Mouse (Mus musculus) hindbrain, embryonic 14.5 days (tissue): Measurements from ENCODE around the gene Sf3b3. TPM values are rescaled to one million over a fixed set of nuclear protein-coding genes. Genes with fewer than 3 reads are reported as not detected.
"Not testable (repeated sequence)": the region's sequence is repeated elsewhere in the genome, so short reads cannot be mapped to it uniquely, and the experiment has no call there.

Experiments used
- ATAC-seq: fragments of 200-750 bp; cut with Nextera tagmentation; 2 replicates; pipeline ENCODE4 v1.8.0; 2017; ENCODE audit warnings: moderate number of reproducible peaks, mild to moderate bottlenecking, moderate TSS enrichment, moderate library complexity; ENCODE audit not compliant: low FRiP score
- DNase-seq: peaks from one replicate; pipeline ENCODE4 v3.0.0-alpha.2; 2015; ENCODE audit warnings: low spot score
- H3K27ac ChIP-seq: fragments of 300-500 bp; sonication (generic); 2 replicates; pipeline ENCODE4 v1.5.1; 2014; ENCODE audit warnings: mild to moderate bottlenecking, moderate library complexity
- H3K27me3 ChIP-seq: fragments of 300-500 bp; sonication (generic); 2 replicates; pipeline ENCODE4 v1.6.1; 2014; ENCODE audit warnings: mild to moderate bottlenecking, low read length, mixed read lengths; ENCODE audit not compliant: control insufficient read depth, insufficient read depth
- H3K36me3 ChIP-seq: fragments of 300-500 bp; sonication (generic); replicated peaks from 2 replicates; pipeline ENCODE4 v1.6.1; 2014; ENCODE audit not compliant: control insufficient read depth, insufficient read depth
- H3K4me1 ChIP-seq: fragments of 300-500 bp; sonication (generic); replicated peaks from 2 replicates; pipeline ENCODE4 v1.6.1; 2014; ENCODE audit warnings: antibody characterized with exemption, low read length, mixed read lengths; ENCODE audit not compliant: control insufficient read depth, insufficient read depth
- H3K4me2 ChIP-seq: fragments of 300-500 bp; sonication (generic); replicated peaks from 2 replicates; pipeline ENCODE4 v1.6.1; 2014; ENCODE audit warnings: mild to moderate bottlenecking, moderate library complexity
- H3K4me3 ChIP-seq: fragments of 300-500 bp; sonication (generic); replicated peaks from 2 replicates; pipeline ENCODE4 v1.5.1; 2014; ENCODE audit warnings: mild to moderate bottlenecking, low read length
- H3K9ac ChIP-seq: fragments of 300-500 bp; sonication (generic); 2 replicates; pipeline ENCODE4 v1.6.1; 2014
- H3K9me3 ChIP-seq: fragments of 300-500 bp; sonication (generic); 2 replicates; pipeline ENCODE4 v1.6.1; 2016; ENCODE audit warnings: low read length; ENCODE audit not compliant: control insufficient read depth
- WGBS: fragments of 180-500 bp; shearing (Covaris S2); extraction: QIAGEN DNeasy Blood & Tissue Kit; methylation state at CpG from one replicate; pipeline ENCODE4 v1.1.7; 2014; 5-methylcytosine and 5-hydroxymethylcytosine counted together
- polyA plus RNA-seq: library from polyadenylated mRNA; unstranded; fragments of >200 nt; fragmentation: Nextera tagmentation; extraction: Ambion mirVana; gene quantifications from 2 replicates; pipeline ENCODE4 v1.2.1, GENCODE M21; 2014

Sf3b3 gene
- polyA plus RNA-seq, 1 experiment from 2014 or later: 92.2 TPM

GRCm38 (mm10) chr8:110856073-110856472 is 9.5 kb upstream of the Sf3b3 start:
- 92% methylated on average over 3 of the region's 4 CpGs for WGBS
- peaks cover 99% of the 10 kb centered on the region for H3K36me3 ChIP-seq
- H3K4me3 ChIP-seq, DNase-seq, H3K27ac ChIP-seq, H3K9me3 ChIP-seq, H3K27me3 ChIP-seq, H3K4me2 ChIP-seq, H3K9ac ChIP-seq, ATAC-seq, H3K4me1 ChIP-seq: not testable (repeated sequence)

GRCm38 (mm10) chr8:110851186-110851585 is 4.6 kb upstream of the Sf3b3 start:
- DNase-seq (no peak), ATAC-seq (no peak)
- peaks cover 69% of the 10 kb centered on the region for H3K36me3 ChIP-seq
- no peak overlapping the region for H3K4me2 ChIP-seq
- H3K4me1 ChIP-seq: peaks cover 8% of the 10 kb centered on the region
- H3K27me3 ChIP-seq: no peaks in the 10 kb centered on the region
- H3K4me3 ChIP-seq: no peak overlapping the region
- H3K9me3 ChIP-seq: no peaks in the 10 kb centered on the region
- 98% methylated on average over 10 of the region's 10 CpGs for WGBS
- no peak overlapping the region for H3K9ac ChIP-seq
- no peak overlapping the region for H3K27ac ChIP-seq

- Histone ChIP-seq H3K9ac (peak overlapping the region; percentile 94), H3K27me3 (no peaks in the 10 kb centered on the region), H3K36me3 (peaks cover 54% of the 10 kb centered on the region), H3K4me2 (peak overlapping the region; percentile 71), H3K27ac (no peak overlapping the region), H3K4me3 (peak overlapping the region; percentile 92), H3K4me1 (peaks cover 19% of the 10 kb centered on the region), H3K9me3 (no peaks in the 10 kb centered on the region)
- DNase-seq: no peak
- 68% methylated on average over 14 of the region's 14 CpGs for WGBS
- no peak for ATAC-seq
Observed at GRCm38 (mm10) chr8:110847645-110848495, 1.3 kb upstream of the Sf3b3 start.

GRCm38 (mm10) chr8:110847171-110847549 is 573 bp upstream of the Sf3b3 start:
- Histone ChIP-seq H3K4me2 (peak overlapping the region; percentile 71), H3K4me1 (peaks cover 19% of the 10 kb centered on the region), H3K27me3 (no peaks in the 10 kb centered on the region), H3K36me3 (peaks cover 54% of the 10 kb centered on the region), H3K9me3 (no peaks in the 10 kb centered on the region), H3K4me3 (peak overlapping the region; percentile 92), H3K9ac (peak overlapping the region; percentile 94), H3K27ac (peak overlapping the region; percentile 88)
- no peak for DNase-seq
- ATAC-seq: 0 out of 2 replicates have a peak, but pooled peaks have one; percentile 11
- 2% methylated on average over 13 of the region's 13 CpGs for WGBS

- DNase-seq: no peak
Observed at GRCm38 (mm10) chr8:110845821-110846404, 674 bp downstream of the Sf3b3 start.

GRCm38 (mm10) chr8:110844941-110845340 is 1.6 kb downstream of the Sf3b3 start:
- no peak overlapping the region for H3K9ac ChIP-seq
- peak overlapping the region; percentile 71 for H3K4me2 ChIP-seq
- H3K4me1 ChIP-seq: peaks cover 19% of the 10 kb centered on the region
- H3K27ac ChIP-seq: no peak overlapping the region
- peaks cover 52% of the 10 kb centered on the region for H3K36me3 ChIP-seq
- H3K4me3 ChIP-seq: no peak overlapping the region
- no peaks in the 10 kb centered on the region for H3K9me3 ChIP-seq
- DNase-seq (no peak), ATAC-seq (no peak)
- no peaks in the 10 kb centered on the region for H3K27me3 ChIP-seq
- 82% methylated on average over 3 of the region's 3 CpGs for WGBS

More at GRCm38 (mm10) chr8:110845821-110846404, 674 bp downstream of the Sf3b3 start:
- Histone ChIP-seq H3K4me2 (peak overlapping the region; percentile 71), H3K9ac (peak overlapping the region; percentile 94), H3K4me3 (peak overlapping the region; percentile 92), H3K4me1 (peaks cover 19% of the 10 kb centered on the region), H3K36me3 (peaks cover 52% of the 10 kb centered on the region), H3K9me3 (no peaks in the 10 kb centered on the region), H3K27ac (peak overlapping the region; percentile 88), H3K27me3 (no peaks in the 10 kb centered on the region)
- ATAC-seq: no peak
- WGBS: 12% methylated on average over 17 of the region's 17 CpGs

GRCm38 (mm10) chr8:110843207-110843606 is 3.4 kb downstream of the Sf3b3 start:
- H3K27ac ChIP-seq: no peak overlapping the region
- H3K4me1 ChIP-seq: peaks cover 19% of the 10 kb centered on the region
- no peaks in the 10 kb centered on the region for H3K9me3 ChIP-seq
- ATAC-seq (no peak), DNase-seq (no peak)
- no peak overlapping the region for H3K4me2 ChIP-seq
- peaks cover 62% of the 10 kb centered on the region for H3K36me3 ChIP-seq
- no peak overlapping the region for H3K4me3 ChIP-seq
- H3K27me3 ChIP-seq: no peaks in the 10 kb centered on the region
- no peak overlapping the region for H3K9ac ChIP-seq
- WGBS: 93% methylated on average over 5 of the region's 5 CpGs

- H3K9me3 ChIP-seq: no peaks in the 10 kb centered on the region
- 94% methylated on average over 3 of the region's 3 CpGs for WGBS
- H3K9ac ChIP-seq: no peak overlapping the region
- H3K27ac ChIP-seq: no peak overlapping the region
- no peaks in the 10 kb centered on the region for H3K27me3 ChIP-seq
- ATAC-seq (no peak), DNase-seq (no peak)
- H3K4me3 ChIP-seq: no peak overlapping the region
- peaks cover 11% of the 10 kb centered on the region for H3K4me1 ChIP-seq
- no peak overlapping the region for H3K4me2 ChIP-seq
- peaks cover 74% of the 10 kb centered on the region for H3K36me3 ChIP-seq
Observed at GRCm38 (mm10) chr8:110842012-110842574, 4.5 kb downstream of the Sf3b3 start.

- Histone ChIP-seq H3K27me3 (no peaks in the 10 kb centered on the region), H3K9ac (no peak overlapping the region), H3K4me1 (no peaks in the 10 kb centered on the region), H3K4me3 (no peak overlapping the region), H3K4me2 (no peak overlapping the region), H3K9me3 (no peaks in the 10 kb centered on the region), H3K27ac (no peak overlapping the region), H3K36me3 (peaks cover 98% of the 10 kb centered on the region)
- no peak for DNase-seq
- 91% methylated on average over 3 of the region's 3 CpGs for WGBS
- ATAC-seq: no peak
Observed at GRCm38 (mm10) chr8:110831956-110832355, 14.6 kb downstream of the Sf3b3 start.
